ENCODE assay signal across 8 mouse cellular contexts in the genomic region with DNA sequence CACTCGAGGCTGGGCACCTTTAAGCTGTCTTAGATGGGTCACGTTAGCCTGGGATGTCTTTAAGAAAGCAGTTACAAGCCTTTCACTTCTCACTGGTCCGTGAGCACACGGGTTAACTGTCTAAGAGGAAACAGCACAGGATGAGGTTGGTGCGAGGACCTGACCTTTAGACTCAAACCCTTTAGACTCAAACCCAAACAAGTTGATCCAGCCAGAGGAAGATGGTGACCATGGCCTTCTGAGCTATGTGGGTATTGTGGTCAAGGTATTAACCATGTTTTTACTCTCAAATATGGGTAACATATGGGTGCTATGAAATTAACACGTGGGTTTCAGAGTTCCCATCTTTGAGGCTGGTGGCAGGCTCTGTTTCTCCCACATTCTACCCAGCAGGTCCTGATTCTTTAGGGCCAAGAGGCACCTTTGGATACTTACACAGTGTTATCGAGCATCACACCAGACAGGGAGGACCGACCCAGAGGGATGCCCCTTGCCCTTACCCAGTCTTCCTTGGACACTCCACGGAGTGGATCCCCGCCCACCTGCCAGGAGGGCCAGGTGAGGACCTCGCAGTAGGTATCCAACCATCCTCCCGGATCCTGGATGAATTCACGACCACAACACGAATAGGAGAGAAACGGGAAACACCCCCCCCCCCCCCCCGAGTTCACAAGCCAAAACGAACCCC. TPM values are rescaled to one million over a fixed set of nuclear protein-coding genes. Genes with fewer than 3 reads are reported as not detected.
DNase-seq lines count a peak whose midpoint lies in the region; ATAC-seq and TF ChIP-seq lines count a peak whose summit lies in the region.

No protein-coding gene starts in this region.

- no peaks in the 10 kb centered on the region for H3K9me3 ChIP-seq in forebrain, postnatal 0 days (ENCODE audit: low read length)
- no peaks in the 10 kb centered on the region for H3K9me3 ChIP-seq in liver, postnatal 0 days (ENCODE audit: low read length)

- DNase-seq in cerebellum, adult 2 months, result no peak
- DNase-seq in cerebellum, postnatal 10 days, result no peak
- peak; percentile 51 for DNase-seq in 416B (ENCODE audit: low read depth)
- no peak for DNase-seq in forebrain, postnatal 0 days
- no peak for DNase-seq in liver, postnatal 0 days
- no peak for DNase-seq in urinary bladder, adult 2 months (ENCODE audit: low spot score)
- DNase-seq in thymus, adult 2 months, result no peak
- DNase-seq in MN1 (ENCODE audit: low spot score), result no peak

- peaks cover 6% of the 10 kb centered on the region for H3K4me1 ChIP-seq in cerebellum, adult 2 months (ENCODE audit: control insufficient read depth, insufficient read depth, low read length)
- H3K4me1 ChIP-seq in forebrain, postnatal 0 days (ENCODE audit: insufficient read depth), result no peaks in the 10 kb centered on the region
- 0 out of 2 replicates have a peak, but pooled peaks cover 4% of the 10 kb centered on the region for H3K4me1 ChIP-seq in liver, postnatal 0 days (ENCODE audit: insufficient read depth)
- peaks cover 7% of the 10 kb centered on the region for H3K4me1 ChIP-seq in thymus, adult 2 months (replicated peaks; ENCODE audit: control insufficient read depth, insufficient read depth, low read length)

- TF ChIP-seq EP300 in liver, postnatal 0 days (IDR thresholded peaks at IDR 0.05; ENCODE audit: low read depth), result no peak

- peak overlapping the region; percentile 33 for H3K4me2 ChIP-seq in forebrain, postnatal 0 days (ENCODE audit: low read depth)
- H3K4me2 ChIP-seq in liver, postnatal 0 days (ENCODE audit: low read depth, low read length), result peak overlapping the region; percentile 77

- 33% methylated on average over 17 of the region's 17 CpGs for WGBS in cerebellum, adult 2 months
- 37% methylated on average over 17 of the region's 17 CpGs for WGBS in forebrain, postnatal 0 days
- WGBS in liver, postnatal 0 days (ENCODE audit: insufficient replicate concordance), result 24% methylated on average over 17 of the region's 17 CpGs
- 30% methylated on average over 17 of the region's 17 CpGs for WGBS in thymus, adult 2 months

- no peaks in the 10 kb centered on the region for H3K36me3 ChIP-seq in forebrain, postnatal 0 days (ENCODE audit: insufficient read depth)
- H3K36me3 ChIP-seq in liver, postnatal 0 days (replicated peaks; ENCODE audit: insufficient read depth, low read length), result no peaks in the 10 kb centered on the region
- H3K36me3 ChIP-seq in thymus, adult 2 months (ENCODE audit: control insufficient read depth, insufficient read depth, low read length), result no peaks in the 10 kb centered on the region

- peak; percentile 25; the same call in 1 of the 2 replicates for ATAC-seq in forebrain, postnatal 0 days
- peak; percentile 22 for ATAC-seq in liver, postnatal 0 days

- TF ChIP-seq CTCF in cerebellum, adult 2 months (IDR thresholded peaks at IDR 0.05; ENCODE audit: borderline replicate concordance, insufficient read depth, low read depth, low read length), result no peak
- TF ChIP-seq CTCF in forebrain, postnatal 0 days (IDR thresholded peaks at IDR 0.05; ENCODE audit: low read depth), result no peak
- TF ChIP-seq CTCF in liver, postnatal 0 days (IDR thresholded peaks at IDR 0.05; ENCODE audit: low read depth), result no peak
- no peak for TF ChIP-seq CTCF in thymus, adult 2 months (IDR thresholded peaks at IDR 0.05; ENCODE audit: borderline replicate concordance, control insufficient read depth, extremely low read depth, insufficient read depth, low read length, poor library complexity)

- H3K4me3 ChIP-seq in cerebellum, adult 2 months (replicated peaks; ENCODE audit: insufficient read depth, low read depth, low read length), result peak overlapping the region; percentile 3
- no peak overlapping the region for H3K4me3 ChIP-seq in forebrain, postnatal 0 days (ENCODE audit: low read depth, low read length)
- H3K4me3 ChIP-seq in liver, postnatal 0 days (ENCODE audit: low read depth, low read length), result no peak overlapping the region
- no peak overlapping the region for H3K4me3 ChIP-seq in thymus, adult 2 months (ENCODE audit: control insufficient read depth, insufficient read depth, low read length)

- H3K27ac ChIP-seq in cerebellum, adult 2 months (ENCODE audit: insufficient read depth, low read length), result no peak overlapping the region
- no peak overlapping the region for H3K27ac ChIP-seq in forebrain, postnatal 0 days (ENCODE audit: low read depth, low read length)
- no peak overlapping the region for H3K27ac ChIP-seq in liver, postnatal 0 days (ENCODE audit: low read depth)
- no peak overlapping the region for H3K27ac ChIP-seq in thymus, adult 2 months (ENCODE audit: control insufficient read depth, insufficient read depth, low read length)

- no peaks in the 10 kb centered on the region for H3K27me3 ChIP-seq in cerebellum, adult 2 months (ENCODE audit: control insufficient read depth, insufficient read depth, low read length)
- H3K27me3 ChIP-seq in forebrain, postnatal 0 days (ENCODE audit: insufficient read depth, low read length), result no peaks in the 10 kb centered on the region
- H3K27me3 ChIP-seq in liver, postnatal 0 days (ENCODE audit: insufficient read depth, low read length), result no peaks in the 10 kb centered on the region
- H3K27me3 ChIP-seq in thymus, adult 2 months (ENCODE audit: control insufficient read depth, insufficient read depth, low read length), result no peaks in the 10 kb centered on the region

- no peak for TF ChIP-seq POLR2A in cerebellum, adult 2 months (IDR thresholded peaks at IDR 0.05; ENCODE audit: borderline replicate concordance, insufficient read depth, low read length)
- TF ChIP-seq POLR2A in thymus, adult 2 months (IDR thresholded peaks at IDR 0.05; ENCODE audit: control insufficient read depth, extremely low read depth, insufficient read depth, low read length, poor library complexity), result no peak

- H3K9ac ChIP-seq in forebrain, postnatal 0 days, result no peak overlapping the region
- H3K9ac ChIP-seq in liver, postnatal 0 days (replicated peaks), result no peak overlapping the region

RNA-seq across cellular contexts. Expression of a gene that starts 31.8 kb away (rescaled TPM):
- polyA plus RNA-seq in cerebellum, adult 2 months (2012; rRNA removed), result 35.6 and 37.5 TPM in 2 replicates
- total RNA-seq in forebrain, postnatal 0 days (2014; rRNA removed), result 41.8 and 52.2 TPM in 2 replicates
- 25.9 and 30.4 TPM in 2 replicates for polyA plus RNA-seq in forebrain, postnatal 0 days (2015; fragmentation: Nextera tagmentation; extraction: Ambion mirVana)
- 28.4 and 30.6 TPM in 2 replicates for polyA plus RNA-seq in liver, postnatal 0 days (2015; fragmentation: Nextera tagmentation; extraction: Ambion mirVana)
- 26.0 and 28.9 TPM in 2 replicates for polyA plus RNA-seq in urinary bladder, adult 2 months (2012; rRNA removed)
- polyA plus RNA-seq in thymus, adult 2 months (2012; rRNA removed), result 49.6 and 56.1 TPM in 2 replicates

RNA-seq across cellular contexts. Expression of a gene that starts 32.9 kb away (rescaled TPM):
- 5.3 and 6.2 TPM in 2 replicates for polyA plus RNA-seq in cerebellum, adult 2 months (2012; rRNA removed)
- 25.6 and 31.8 TPM in 2 replicates for total RNA-seq in forebrain, postnatal 0 days (2014; rRNA removed)
- polyA plus RNA-seq in forebrain, postnatal 0 days (2015; fragmentation: Nextera tagmentation; extraction: Ambion mirVana), result 12.2 and 15.3 TPM in 2 replicates
- polyA plus RNA-seq in liver, postnatal 0 days (2015; fragmentation: Nextera tagmentation; extraction: Ambion mirVana), result 0.11 TPM in 1 of 2 replicates, not detected in the other
- polyA plus RNA-seq in urinary bladder, adult 2 months (2012; rRNA removed), result 1.8 and 1.9 TPM in 2 replicates
- 0.61 and 1.2 TPM in 2 replicates for polyA plus RNA-seq in thymus, adult 2 months (2012; rRNA removed)
